Mouse (Mus musculus) brain, embryonic 14.5 days (tissue): Measurements from ENCODE around the gene Atp6v0a1.

Experiments
- CTCF ChIP-seq: fragments of 200-500 bp; IDR thresholded peaks from 2 replicates; pipeline ENCODE4 v1.5.1; 2012; ENCODE audit warnings: inconsistent platforms, mild to moderate bottlenecking, moderate library complexity, borderline replicate concordance; ENCODE audit not compliant: insufficient read depth, insufficient read length; ENCODE audit errors: extremely low read depth
- POLR2A ChIP-seq: fragments of 200-500 bp; IDR thresholded peaks from 2 replicates; pipeline ENCODE4 v1.6.1; 2012; ENCODE audit warnings: mild to moderate bottlenecking, inconsistent platforms, borderline replicate concordance; ENCODE audit not compliant: poor library complexity, insufficient read depth, insufficient read length, severe bottlenecking; ENCODE audit errors: extremely low read depth

- TF ChIP-seq POLR2A (no peak), CTCF (no peak)
Observed at GRCm38 (mm10) chr11:101059473-101059872, 50.2 kb downstream of the Atp6v0a1 start.
